Mouse (Mus musculus): Measurements from ENCODE around the gene Stap2.

DNA sequence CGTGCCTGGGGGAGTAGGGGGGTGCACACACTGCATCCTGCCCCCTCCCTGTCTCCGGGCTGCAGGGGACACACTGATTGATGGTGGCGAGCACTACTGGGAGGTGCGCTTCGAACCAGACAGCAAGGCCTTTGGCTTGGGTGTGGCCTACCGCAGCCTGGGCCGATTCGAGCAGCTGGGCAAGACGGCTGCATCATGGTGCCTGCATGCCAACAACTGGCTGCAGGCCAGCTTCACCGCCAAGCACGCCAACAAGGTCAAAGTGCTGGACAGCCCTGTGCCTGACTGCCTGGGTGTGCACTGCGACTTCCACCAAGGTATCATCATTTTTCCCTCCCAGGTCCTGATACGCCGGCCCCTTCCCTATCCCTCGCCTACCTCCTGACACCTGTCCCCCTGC, 9.4 kb downstream of the Stap2 start:
- TF ChIP-seq POLR2A (IDR thresholded peaks at IDR 0.05; ENCODE audit: borderline replicate concordance, low read depth, low read length), result no peak
- TF ChIP-seq CTCF (IDR thresholded peaks at IDR 0.05; ENCODE audit: low read depth, low read length), result no peak

All from bone marrow macrophage, adult 2 months (primary cell).